Mouse (Mus musculus): ENCODE measurements around the gene Hipk3.

DNA sequence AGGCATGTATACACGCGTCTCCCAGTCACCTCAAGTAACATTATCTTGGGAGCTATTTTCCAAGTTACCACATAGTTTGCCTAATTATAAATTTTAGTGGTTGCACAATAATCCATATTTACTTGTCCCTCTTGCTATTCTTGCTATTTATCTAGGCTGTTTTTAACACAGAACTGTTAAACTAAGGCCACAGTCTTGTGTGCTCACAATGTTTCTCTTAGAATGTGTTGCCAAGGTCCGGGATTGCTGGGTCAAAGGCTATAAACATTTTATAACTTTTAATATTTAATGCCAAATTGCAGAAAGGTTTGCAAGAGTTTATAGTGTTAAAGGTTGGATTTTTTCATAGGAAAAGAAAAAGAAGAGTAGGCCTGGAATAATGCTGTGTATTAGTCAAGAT is 40.5 kb upstream of the Hipk3 start:
- TF ChIP-seq ZC3H11A (IDR thresholded peaks at IDR 0.05; ENCODE audit: borderline replicate concordance, low read depth, low read length) (no peak), HCFC1 (IDR thresholded peaks at IDR 0.05; ENCODE audit: borderline replicate concordance, insufficient read depth, low read length) (no peak), CHD2 (IDR thresholded peaks at IDR 0.05; ENCODE audit: low read depth, low read length) (no peak), ZNF384 (IDR thresholded peaks at IDR 0.05; ENCODE audit: low read depth, low read length) (no peak), MAFK (IDR thresholded peaks at IDR 0.05; ENCODE audit: insufficient read depth, low read depth, low read length) (no peak)

All from ES-E14 (cell line).